Mouse (Mus musculus) hindbrain, embryonic 11.5 days (tissue): ENCODE results near the gene Il6ra. TPM values are rescaled to one million over a fixed set of nuclear protein-coding genes. Genes with fewer than 3 reads are reported as not detected.

Experiments
- ATAC-seq: fragments of 200-750 bp; cut with Nextera tagmentation; 2 replicates; pipeline ENCODE4 v1.8.0; 2017; ENCODE audit warnings: mild to moderate bottlenecking, moderate TSS enrichment, moderate library complexity; ENCODE audit not compliant: low FRiP score
- DNase-seq: peaks from one replicate; pipeline ENCODE4 v3.0.0-alpha.2; 2015; ENCODE audit warnings: low spot score
- H3K27ac ChIP-seq: fragments of 300-500 bp; sonication (generic); 2 replicates; pipeline ENCODE4 v1.5.1; 2014; ENCODE audit warnings: mild to moderate bottlenecking, low read depth, low read length
- H3K27me3 ChIP-seq: fragments of 300-500 bp; sonication (generic); 2 replicates; pipeline ENCODE4 v1.6.1; 2014; ENCODE audit warnings: mild to moderate bottlenecking, low read length, moderate library complexity, mixed read lengths; ENCODE audit not compliant: control insufficient read depth, insufficient read depth
- H3K36me3 ChIP-seq: fragments of 300-500 bp; sonication (generic); 2 replicates; pipeline ENCODE4 v1.6.1; 2014; ENCODE audit warnings: mild to moderate bottlenecking, low read length, moderate library complexity, mixed read lengths; ENCODE audit not compliant: control insufficient read depth, insufficient read depth
- H3K4me1 ChIP-seq: fragments of 300-500 bp; sonication (generic); replicated peaks from 2 replicates; pipeline ENCODE4 v1.6.1; 2014; ENCODE audit warnings: low read length, mixed read lengths; ENCODE audit not compliant: control insufficient read depth, insufficient read depth
- H3K4me2 ChIP-seq: fragments of 300-500 bp; sonication (generic); replicated peaks from 2 replicates; pipeline ENCODE4 v1.6.1; 2014; ENCODE audit warnings: mild to moderate bottlenecking, low read depth, low read length
- H3K4me3 ChIP-seq: fragments of 300-500 bp; sonication (generic); 2 replicates; pipeline ENCODE4 v1.5.1; 2014; ENCODE audit warnings: low read depth, low read length
- H3K9ac ChIP-seq: fragments of 300-500 bp; sonication (generic); 2 replicates; pipeline ENCODE4 v1.6.1; 2014; ENCODE audit warnings: low read depth, low read length
- H3K9me3 ChIP-seq: fragments of 300-500 bp; sonication (generic); 2 replicates; pipeline ENCODE4 v1.6.1; 2016; ENCODE audit warnings: low read length; ENCODE audit not compliant: control insufficient read depth
- WGBS: fragments of 180-500 bp; shearing (Covaris S2); extraction: QIAGEN DNeasy Blood & Tissue Kit; methylation state at CpG from one replicate; pipeline ENCODE4 v1.1.7; 2014; 5-methylcytosine and 5-hydroxymethylcytosine counted together
- polyA plus RNA-seq: library from polyadenylated mRNA; unstranded; fragments of >200 nt; fragmentation: Nextera tagmentation; extraction: Ambion mirVana; gene quantifications from 2 replicates; pipeline ENCODE4 v1.2.1, GENCODE M21; 2014

Il6ra gene
- polyA plus RNA-seq, 1 experiment from 2014 or later = 0.22 TPM

DNA sequence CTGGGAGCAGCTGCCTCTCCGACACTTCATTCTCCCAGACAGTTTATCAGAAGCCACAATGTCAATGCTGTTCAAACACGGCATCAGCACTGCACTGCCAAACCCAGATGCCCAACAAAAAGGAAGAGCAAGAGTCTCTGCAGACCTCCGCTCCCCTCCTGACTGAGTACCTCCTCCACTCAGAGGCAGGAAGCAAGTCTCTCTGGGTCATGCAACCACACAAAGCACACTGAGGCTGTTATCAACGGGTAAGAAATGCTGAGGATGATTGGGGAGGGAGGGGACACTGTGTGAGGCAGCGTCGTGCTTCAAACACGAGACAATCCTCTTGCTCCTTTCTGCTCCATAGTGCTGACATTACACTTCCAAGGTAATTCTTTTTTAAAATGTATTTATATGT, 93.1 kb downstream of the Il6ra start:
- no peak for ATAC-seq
- H3K27me3 ChIP-seq = no peaks in the 10 kb centered on the region
- no peaks in the 10 kb centered on the region for H3K9me3 ChIP-seq
- no peak overlapping the region for H3K4me2 ChIP-seq
- DNase-seq = no peak
- no peak overlapping the region for H3K27ac ChIP-seq
- WGBS = 77% methylated on average over 7 of the region's 7 CpGs
- H3K9ac ChIP-seq = no peak overlapping the region
- no peak overlapping the region for H3K4me3 ChIP-seq
- no peaks in the 10 kb centered on the region for H3K36me3 ChIP-seq
- no peaks in the 10 kb centered on the region for H3K4me1 ChIP-seq

DNA sequence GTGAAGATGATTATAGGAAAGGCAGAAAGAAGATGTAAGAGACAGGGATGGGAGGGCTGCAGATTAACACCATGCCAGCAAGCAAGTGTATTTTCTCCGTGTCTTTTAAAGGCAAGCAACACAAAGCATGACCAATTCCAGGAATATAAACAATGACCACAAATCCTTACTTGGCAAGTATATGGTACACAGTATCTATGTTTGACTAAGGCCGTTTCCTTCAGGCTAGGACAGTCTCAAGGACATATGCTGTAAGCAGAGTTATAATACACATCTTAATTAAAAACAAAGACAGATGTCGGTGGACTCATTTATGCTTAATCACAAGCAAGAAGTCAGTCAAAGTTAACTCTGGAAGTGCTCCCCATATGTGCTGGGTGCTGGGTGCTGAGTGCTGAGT, 94.4 kb downstream of the Il6ra start:
- H3K9ac ChIP-seq = no peak overlapping the region
- no peak overlapping the region for H3K4me3 ChIP-seq
- ATAC-seq (no peak), DNase-seq (no peak)
- H3K4me2 ChIP-seq = no peak overlapping the region
- no peaks in the 10 kb centered on the region for H3K4me1 ChIP-seq
- H3K9me3 ChIP-seq = no peaks in the 10 kb centered on the region
- no peaks in the 10 kb centered on the region for H3K27me3 ChIP-seq
- no peaks in the 10 kb centered on the region for H3K36me3 ChIP-seq
- H3K27ac ChIP-seq = no peak overlapping the region
- 82% methylated on average over 3 of the region's 3 CpGs for WGBS

DNA sequence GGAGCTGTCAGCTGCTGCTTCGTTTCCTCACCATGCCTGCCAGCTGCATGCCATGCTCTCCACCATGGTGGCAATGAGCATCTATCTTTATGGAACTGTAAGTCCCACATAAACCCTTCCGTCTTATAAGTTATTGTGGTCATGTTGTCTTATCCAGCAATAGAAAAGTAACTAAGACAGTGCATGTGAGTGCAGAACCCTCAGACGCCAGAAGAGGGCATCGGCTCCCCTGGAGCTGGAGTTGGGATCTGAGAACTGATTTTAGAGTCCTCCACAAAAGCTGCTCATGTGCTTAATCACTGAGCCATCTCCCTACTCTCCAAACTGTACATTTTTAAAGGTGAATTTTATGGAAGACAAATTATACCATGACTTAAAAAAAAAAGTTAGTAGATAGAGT, 95.9 kb downstream of the Il6ra start:
- no peaks in the 10 kb centered on the region for H3K9me3 ChIP-seq
- no peaks in the 10 kb centered on the region for H3K27me3 ChIP-seq
- H3K4me2 ChIP-seq = no peak overlapping the region
- DNase-seq (no peak), ATAC-seq (no peak)
- H3K27ac ChIP-seq = no peak overlapping the region
- no peaks in the 10 kb centered on the region for H3K4me1 ChIP-seq
- H3K9ac ChIP-seq = no peak overlapping the region
- H3K36me3 ChIP-seq = no peaks in the 10 kb centered on the region
- H3K4me3 ChIP-seq = no peak overlapping the region
- WGBS = 63% methylated on average over 4 of the region's 4 CpGs

Other genes starting within 250 kb of the Il6ra start
- 15.1 and 16.4 TPM in 2 replicates for gene Adar, start 198.2 kb downstream of the Il6ra start, polyA plus RNA-seq
- gene Chrnb2, start 148.6 kb downstream of the Il6ra start, polyA plus RNA-seq = 12.0 and 17.7 TPM in 2 replicates
- gene Ube2q1, start 139.6 kb downstream of the Il6ra start, polyA plus RNA-seq = 21.9 and 24.9 TPM in 2 replicates
- 2.2 TPM in 2 replicates for gene She, start 81.8 kb downstream of the Il6ra start, polyA plus RNA-seq
- 12.0 and 19.1 TPM in 2 replicates for gene Atp8b2, start 50.3 kb upstream of the Il6ra start, polyA plus RNA-seq
- 178 and 182 TPM in 2 replicates for gene Hax1, start 85.6 kb upstream of the Il6ra start, polyA plus RNA-seq
- gene 4933434E20Rik, start 138.4 kb upstream of the Il6ra start, polyA plus RNA-seq = 223 and 230 TPM in 2 replicates
- 203 and 230 TPM in 2 replicates for gene Ubap2l, start 139.4 kb upstream of the Il6ra start, polyA plus RNA-seq
- 558 and 580 TPM in 2 replicates for gene Tpm3, start 159.5 kb upstream of the Il6ra start, polyA plus RNA-seq
- gene Nup210l, start 190.9 kb upstream of the Il6ra start, polyA plus RNA-seq = 0.32 and 0.66 TPM in 2 replicates